Mouse (Mus musculus) effector memory CD4-positive, alpha-beta T cell, adult 7 months (primary cell): ENCODE data around the gene Apon. TPM values are rescaled to one million over a fixed set of nuclear protein-coding genes. Genes with fewer than 3 reads are reported as not detected.

Source experiments
- polyA plus RNA-seq: library from polyadenylated mRNA; unstranded; fragments of 100-300 nt; shearing (Covaris generic); gene quantifications from one replicate; pipeline ENCODE4 v1.2.1, GENCODE M21; 2017

Gene Apon
- not detected for polyA plus RNA-seq

GRCm38 (mm10) chr10:128253677-128254255 is at the start of gene Apon:
TSS of gene Apon (plus strand) at chr10:128254096.

GRCm38 (mm10) chr10:128211390-128212108 is 42.3 kb upstream of the Apon start, which contains the start of gene Spryd4:
TSS of gene Spryd4 (minus strand) at chr10:128211807.

DNA sequence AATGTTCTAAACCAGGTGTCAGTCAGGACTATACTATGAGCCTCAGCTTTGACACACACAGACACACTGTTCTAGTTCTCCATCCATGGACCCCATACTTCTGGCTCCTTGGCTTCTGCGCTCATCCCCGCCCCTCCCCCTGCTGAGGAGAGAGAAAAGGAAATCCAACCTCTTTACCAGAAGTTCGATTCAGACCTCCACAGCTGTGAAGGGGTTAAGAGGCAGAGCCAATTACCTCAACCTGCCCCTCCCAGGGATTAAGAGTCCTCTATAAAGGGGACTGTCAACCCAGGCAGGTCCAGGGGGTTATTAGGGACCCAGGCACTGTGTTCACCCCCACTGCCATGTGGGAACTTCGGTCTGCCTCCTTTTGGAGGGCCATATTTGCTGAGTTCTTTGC is 28.4 kb upstream of the Apon start, which contains the start of gene Mip:
Gene Mip, plus strand, starts transcription at position 301 of the 400 bp plus-strand sequence.

DNA sequence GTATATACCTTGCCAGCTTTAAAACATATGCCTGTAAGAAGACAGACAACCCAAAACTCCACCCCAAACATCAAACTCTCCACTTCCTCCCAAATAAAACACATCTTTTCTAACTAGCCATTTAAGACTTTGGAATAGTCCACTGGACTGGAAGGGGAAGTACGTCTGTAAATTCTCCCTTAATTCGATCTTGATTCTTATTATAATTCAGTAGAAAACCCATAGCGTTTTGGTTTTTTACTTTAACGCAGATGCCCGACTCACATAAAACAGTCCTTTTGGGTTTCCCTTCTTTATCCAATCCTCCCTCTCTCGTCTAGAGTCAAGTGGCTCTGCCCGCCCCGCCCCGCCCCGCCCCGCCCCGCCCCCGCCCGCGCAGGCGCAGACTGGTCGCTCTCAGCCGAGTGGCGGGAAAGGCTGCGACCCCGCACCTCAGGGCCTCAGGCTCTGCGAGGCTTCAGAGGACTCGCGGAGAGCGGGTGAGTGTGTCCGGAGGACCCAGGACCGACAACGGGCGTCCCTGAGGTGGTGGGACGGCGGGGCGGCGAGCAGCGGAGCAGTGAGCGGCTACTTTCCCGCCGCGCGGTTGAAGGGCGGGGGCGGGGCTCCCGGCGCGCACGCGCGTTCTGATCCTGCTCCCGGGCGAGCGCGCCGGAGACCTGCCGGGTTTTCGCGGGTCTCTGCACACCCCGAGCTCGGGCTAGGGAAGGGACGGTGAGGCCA is 22.0 kb upstream of the Apon start, which contains the start of gene Timeless:
Gene Timeless, plus strand, starts transcription at position 369 of the 723 bp plus-strand sequence.

DNA sequence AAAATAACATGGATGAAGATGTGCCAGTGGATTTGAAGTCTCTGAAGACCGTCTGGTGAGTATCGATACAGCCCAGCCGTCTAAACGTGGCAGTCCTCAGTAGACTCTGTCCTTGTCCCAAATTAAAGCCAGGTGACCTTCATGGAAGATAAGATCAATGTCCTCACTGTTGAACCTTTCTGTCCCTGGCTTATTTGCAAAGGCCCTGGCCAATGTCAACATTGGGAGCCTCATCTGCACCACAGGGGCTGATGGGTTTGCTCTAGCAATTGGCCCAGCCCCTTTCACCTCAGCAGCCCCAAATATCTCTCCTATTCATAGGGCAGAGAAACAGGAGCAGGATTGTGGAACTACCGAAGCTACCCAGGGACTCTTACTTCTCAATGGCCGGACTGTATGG is 14.5 kb downstream of the Apon start, which contains the start of gene Apof:
Gene Apof, plus strand, starts transcription at position 301 of the 400 bp plus-strand sequence.

GRCm38 (mm10) chr10:128270287-128270841 is 16.5 kb downstream of the Apon start, which contains the start of gene Stat2:
TSS of gene Stat2 (plus strand) at chr10:128270559.

GRCm38 (mm10) chr10:128298702-128299171 is 44.8 kb downstream of the Apon start, which contains the start of gene Il23a:
TSS of gene Il23a (minus strand) at chr10:128298752.

GRCm38 (mm10) chr10:128303126-128304021 is 49.5 kb downstream of the Apon start, which contains the start of gene Pan2:
TSS of gene Pan2 (plus strand) at chr10:128303335.

Other genes with a start within 250 kb of the Apon start
- gene Hsd17b6, start 246.5 kb upstream of the Apon start, polyA plus RNA-seq: not detected
- gene Prim1, start 238.9 kb upstream of the Apon start, polyA plus RNA-seq: 16.9 TPM
- 411 TPM for gene Naca, start 218.5 kb upstream of the Apon start, polyA plus RNA-seq
- 185 TPM for gene Ptges3, start 195.1 kb upstream of the Apon start, polyA plus RNA-seq
- 1,063 TPM for gene Atp5b, start 170.8 kb upstream of the Apon start, polyA plus RNA-seq
- 47.7 TPM for gene Baz2a, start 162.5 kb upstream of the Apon start, polyA plus RNA-seq
- 32.2 TPM for gene Rbms2, start 73.8 kb upstream of the Apon start, polyA plus RNA-seq
- 2.5 TPM for gene Gls2, start 59.6 kb upstream of the Apon start, polyA plus RNA-seq
- gene Spryd4, start 42.3 kb upstream of the Apon start, polyA plus RNA-seq: 14.4 TPM
- not detected for gene Mip, start 28.3 kb upstream of the Apon start, polyA plus RNA-seq
- gene Timeless, start 22.0 kb upstream of the Apon start, polyA plus RNA-seq: 11.1 TPM
- gene Apof, start 14.6 kb downstream of the Apon start, polyA plus RNA-seq: 0.30 TPM
- gene Stat2, start 16.5 kb downstream of the Apon start, polyA plus RNA-seq: 32.4 TPM
- 0.51 TPM for gene Il23a, start 44.7 kb downstream of the Apon start, polyA plus RNA-seq
- 35.2 TPM for gene Pan2, start 49.2 kb downstream of the Apon start, polyA plus RNA-seq
- 24.1 TPM for gene Cnpy2, start 68.4 kb downstream of the Apon start, polyA plus RNA-seq
- gene Cs, start 83.6 kb downstream of the Apon start, polyA plus RNA-seq: 107 TPM
- gene Coq10a, start 114.9 kb downstream of the Apon start, polyA plus RNA-seq: 32.0 TPM
- 3.4 TPM for gene Ankrd52, start 123.0 kb downstream of the Apon start, polyA plus RNA-seq
- 0.74 TPM for gene Slc39a5, start 147.1 kb downstream of the Apon start, polyA plus RNA-seq
- gene Nabp2, start 157.4 kb downstream of the Apon start, polyA plus RNA-seq: 55.5 TPM
- 21.2 TPM for gene Rnf41, start 157.6 kb downstream of the Apon start, polyA plus RNA-seq
- 79.3 TPM for gene Smarcc2, start 205.2 kb downstream of the Apon start, polyA plus RNA-seq
- 1,223 TPM for gene Myl6, start 240.0 kb downstream of the Apon start, polyA plus RNA-seq
- 2.7 TPM for gene Myl6b, start 244.6 kb downstream of the Apon start, polyA plus RNA-seq